Mouse (Mus musculus) liver, adult 2 months (tissue): ENCODE measurements at regions not wholly inside any gene's neighbourhood (a gene's known extent, or its start where the extent isn't known, plus 50 kb on each side); places are given as distances from the start of the nearest gene placed in this dataset.

ENCODE experiments used
- DNase-seq: peaks from one replicate; pipeline ENCODE4 v3.0.0-alpha.2; 2011; ENCODE audit warnings: low read depth, low spot score; ENCODE audit errors: extremely low read depth
- H3K27ac ChIP-seq: fragments of 200-500 bp; replicated peaks from 2 replicates; pipeline ENCODE4 v1.5.1; 2012; ENCODE audit warnings: low read depth, mild to moderate bottlenecking, control low read depth, inconsistent platforms, low read length; ENCODE audit not compliant: insufficient read depth
- H3K27me3 ChIP-seq: fragments of 200-500 bp; 2 replicates; pipeline ENCODE4 v1.6.1; 2012; ENCODE audit warnings: mild to moderate bottlenecking, moderate library complexity, low read length, inconsistent platforms; ENCODE audit not compliant: control insufficient read depth, insufficient read depth
- H3K36me3 ChIP-seq: fragments of 200-500 bp; 2 replicates; pipeline ENCODE4 v1.6.1; 2012; ENCODE audit warnings: low read length, inconsistent platforms; ENCODE audit not compliant: control insufficient read depth, insufficient read depth
- H3K4me1 ChIP-seq: fragments of 200-500 bp; 2 replicates; pipeline ENCODE4 v1.6.1; 2011; ENCODE audit warnings: low read length; ENCODE audit not compliant: control insufficient read depth, insufficient read depth
- H3K4me3 ChIP-seq: fragments of 200-500 bp; 2 replicates; pipeline ENCODE4 v1.5.1; 2011; ENCODE audit warnings: low read depth, mild to moderate bottlenecking, control low read depth, low read length, moderate library complexity; ENCODE audit not compliant: insufficient read depth
- H3K79me2 ChIP-seq: fragments of 200-500 bp; 2 replicates; pipeline ENCODE4 v1.6.1; 2012; ENCODE audit warnings: inconsistent platforms, mild to moderate bottlenecking, low read length, moderate library complexity; ENCODE audit not compliant: control insufficient read depth, insufficient read depth
- H3K9ac ChIP-seq: fragments of 200-500 bp; 2 replicates; pipeline ENCODE4 v1.6.1; 2012; ENCODE audit warnings: low read depth, mild to moderate bottlenecking, control low read depth, inconsistent platforms, low read length
- CTCF ChIP-seq: fragments of 200-500 bp; IDR thresholded peaks from 2 replicates; pipeline ENCODE4 v1.5.1; 2011; ENCODE audit warnings: low read depth, low read length, control low read depth
- POLR2A ChIP-seq: fragments of 200-500 bp; IDR thresholded peaks from 2 replicates; pipeline ENCODE4 v1.6.1; 2011; ENCODE audit warnings: low read length, control low read depth; ENCODE audit not compliant: insufficient read depth; ENCODE audit errors: extremely low read depth
- WGBS: fragments of 180-500 bp; shearing (Covaris S2); methylation state at CpG from one replicate; pipeline ENCODE4 v1.1.7; 2018; 5-methylcytosine and 5-hydroxymethylcytosine counted together

- H3K27ac ChIP-seq = no peak overlapping the region
- no peak overlapping the region for H3K4me3 ChIP-seq
- no peaks in the 10 kb centered on the region for H3K27me3 ChIP-seq
- H3K36me3 ChIP-seq = no peaks in the 10 kb centered on the region
- H3K9ac ChIP-seq = no peak overlapping the region
- no peaks in the 10 kb centered on the region for H3K79me2 ChIP-seq
- 80% methylated on average over 1 of the region's 1 CpGs for WGBS
- TF ChIP-seq POLR2A = no peak
- TF ChIP-seq CTCF = no peak
- H3K4me1 ChIP-seq = no peaks in the 10 kb centered on the region
- no peak for DNase-seq
Observed at GRCm38 (mm10) chrX:59689531-59689930, 121.7 kb upstream of the Fgf13 start.
